ENCODE assay signal across 34 mouse cellular contexts in the genomic region with DNA sequence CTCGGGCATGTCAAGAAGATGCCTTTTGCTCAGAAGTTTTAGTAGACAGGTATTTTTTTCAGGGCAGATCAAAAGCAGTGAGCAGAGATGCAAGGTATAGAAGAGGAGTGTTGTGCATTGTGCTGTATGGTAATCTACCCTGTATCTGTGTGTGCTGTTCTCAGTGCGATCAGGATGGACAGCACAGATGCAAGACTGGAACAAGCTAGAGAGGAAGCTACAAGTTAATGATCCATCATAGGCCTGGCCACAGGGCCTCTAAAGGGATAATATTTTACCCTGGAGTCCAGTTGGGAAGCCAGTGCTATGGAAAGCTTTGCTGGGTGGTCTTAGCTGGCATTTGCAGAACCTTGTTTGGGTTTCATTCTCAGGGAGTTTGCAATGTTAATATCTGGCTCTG. TPM values are rescaled to one million over a fixed set of nuclear protein-coding genes. Genes with fewer than 3 reads are reported as not detected.
"Had no signal": no experiment of that assay in that cellular context is flagged by ENCODE, and none has a peak within 500 bp of the region (broad histone marks: within the 10 kb centered on the region; RNA-seq: fewer than 3 reads in every experiment).

No protein-coding gene starts in this region.

- H3K4me3 ChIP-seq: heart, adult 2 months; heart, embryonic 10.5 days; heart, embryonic 12.5 days; heart, embryonic 13.5 days; heart, embryonic 15.5 days; hindbrain, embryonic 10.5 days; hindbrain, embryonic 12.5 days; hindbrain, embryonic 13.5 days; hindbrain, embryonic 15.5 days; intestine, embryonic 15.5 days; layer of hippocampus, adult 2 months; left cerebral cortex, adult 2 months had no signal

- H3K9me3 ChIP-seq: heart, embryonic 10.5 days; heart, embryonic 12.5 days; heart, embryonic 13.5 days; heart, embryonic 15.5 days; hindbrain, embryonic 10.5 days; hindbrain, embryonic 12.5 days; hindbrain, embryonic 13.5 days; hindbrain, embryonic 15.5 days; intestine, embryonic 15.5 days had no signal

- H3K27ac ChIP-seq: heart, adult 2 months; heart, embryonic 10.5 days; heart, embryonic 13.5 days; heart, embryonic 15.5 days; hindbrain, embryonic 10.5 days; hindbrain, embryonic 12.5 days; hindbrain, embryonic 13.5 days; hindbrain, embryonic 14.5 days; hindbrain, embryonic 15.5 days; hindbrain, postnatal 0 days; intestine, embryonic 15.5 days; kidney, postnatal 0 days; layer of hippocampus, adult 2 months; left cerebral cortex, adult 2 months had no signal

- H3K36me3 ChIP-seq: heart, embryonic 10.5 days; heart, embryonic 12.5 days; heart, embryonic 13.5 days; heart, embryonic 15.5 days; hindbrain, embryonic 10.5 days; hindbrain, embryonic 12.5 days; hindbrain, embryonic 13.5 days; hindbrain, embryonic 15.5 days; intestine, embryonic 15.5 days had no signal

- H3K4me2 ChIP-seq: heart, embryonic 11.5 days; heart, embryonic 12.5 days; heart, embryonic 13.5 days; heart, embryonic 15.5 days; hindbrain, embryonic 12.5 days; hindbrain, embryonic 13.5 days; hindbrain, embryonic 14.5 days; hindbrain, embryonic 15.5 days; intestine, embryonic 15.5 days had no signal

- H3K4me1 ChIP-seq: heart, embryonic 10.5 days; heart, embryonic 12.5 days; hindbrain, embryonic 10.5 days; hindbrain, embryonic 12.5 days; hindbrain, embryonic 13.5 days; intestine, embryonic 15.5 days had no signal

- H3K9ac ChIP-seq: heart, embryonic 12.5 days; heart, embryonic 13.5 days; heart, embryonic 15.5 days; hindbrain, embryonic 12.5 days; hindbrain, embryonic 13.5 days; hindbrain, embryonic 14.5 days; hindbrain, embryonic 15.5 days; intestine, embryonic 15.5 days had no signal

- ATAC-seq: hindbrain, embryonic 16.5 days; hindbrain, postnatal 0 days; inflammation-experienced regulatory T-cells, adult 6 months; intestine, embryonic 15.5 days; intestine, embryonic 16.5 days; intestine, postnatal 0 days had no signal

- H3K27me3 ChIP-seq: heart, embryonic 12.5 days; heart, embryonic 13.5 days; heart, embryonic 15.5 days; hindbrain, embryonic 12.5 days; hindbrain, embryonic 13.5 days; hindbrain, embryonic 15.5 days; intestine, embryonic 15.5 days had no signal

- DNase-seq: heart, adult 2 months; heart, postnatal 10 days; heart, postnatal 14 days; heart, postnatal 36 days; heart, postnatal 4 days; kidney, adult 11 months; kidney, adult 18-20 months; kidney, adult 2 months; kidney, adult 8-10 months; kidney, adult 9 months; kidney, postnatal 10 days; kidney, postnatal 25 days; kidney, postnatal 4 days; layer of hippocampus, adult 9-11 months; layer of hippocampus, postnatal 36 days had no signal

RNA-seq across cellular contexts. Expression of gene Mamld1, which starts 6.9 kb away (rescaled TPM):
- polyA plus RNA-seq: inflammation-experienced regulatory T-cells, adult 6 months had no signal
